Mouse (Mus musculus): Measurements from ENCODE around the gene Stil. TPM values are rescaled to one million over a fixed set of nuclear protein-coding genes. Genes with fewer than 3 reads are reported as not detected.

The Stil gene
- total RNA-seq, 4 experiments from 2014 or later = 0.52 to 0.89 (median 0.54) TPM

- no peak for DNase-seq
These were observed 51.3 kb downstream of the Stil start for GRCm38 (mm10) chr4:115051245-115051644.

GRCm38 (mm10) chr4:115052343-115053005 is 52.5 kb downstream of the Stil start:
- DNase-seq = peak; percentile 64

- no peak for DNase-seq
These were observed 55.1 kb downstream of the Stil start for GRCm38 (mm10) chr4:115055044-115055443.

GRCm38 (mm10) chr4:115055691-115056090 is 55.7 kb downstream of the Stil start:
- DNase-seq = no peak

GRCm38 (mm10) chr4:115056371-115056920 is 56.5 kb downstream of the Stil start, which contains the start of gene Tal1:
TSS of gene Tal1 (plus strand) at chr4:115056426.
- no peak for DNase-seq

GRCm38 (mm10) chr4:115056921-115057673 is 57.1 kb downstream of the Stil start:
- DNase-seq = peak; percentile 37

GRCm38 (mm10) chr4:115057674-115058316 is 57.8 kb downstream of the Stil start:
- no peak for DNase-seq

- no peak for DNase-seq
These were observed 58.4 kb downstream of the Stil start for GRCm38 (mm10) chr4:115058317-115058761.

- DNase-seq = no peak
These were observed 59.1 kb downstream of the Stil start for GRCm38 (mm10) chr4:115058871-115059590.

GRCm38 (mm10) chr4:115059871-115060270 is 59.9 kb downstream of the Stil start:
- no peak for DNase-seq

- no peak for DNase-seq
These were observed 60.8 kb downstream of the Stil start for GRCm38 (mm10) chr4:115060753-115061152.

GRCm38 (mm10) chr4:115062540-115062874 is 62.5 kb downstream of the Stil start:
- DNase-seq = no peak

- no peak for DNase-seq
These were observed 63.0 kb downstream of the Stil start for GRCm38 (mm10) chr4:115062875-115063517.

GRCm38 (mm10) chr4:115063518-115064239 is 63.7 kb downstream of the Stil start:
- DNase-seq = no peak

GRCm38 (mm10) chr4:115071668-115072067 is 71.7 kb downstream of the Stil start:
- no peak for DNase-seq

GRCm38 (mm10) chr4:115074789-115075188 is 74.8 kb downstream of the Stil start:
- DNase-seq = no peak

- no peak for DNase-seq
These were observed 75.4 kb downstream of the Stil start for GRCm38 (mm10) chr4:115075204-115075915.

- DNase-seq = no peak
These were observed 79.2 kb downstream of the Stil start for GRCm38 (mm10) chr4:115078892-115079820.

- no peak for DNase-seq
These were observed 79.9 kb downstream of the Stil start for GRCm38 (mm10) chr4:115079821-115080349.
